Mouse (Mus musculus) urinary bladder, postnatal 4 days (tissue): ENCODE results near the gene Sf3b5.

Experiments used
- DNase-seq, 2 experiments: peaks; one replicate each; pipeline ENCODE4 v3.0.0; 2021 to 2022; ENCODE audit warnings: low spot score in 2 of 2

Sf3b5 gene

GRCm38 (mm10) chr10:13005043-13005442 lies at the start of gene Sf3b5:
TSS of gene Sf3b5 (plus strand) at chr10:13005343.
- no peak for DNase-seq

- no peak for DNase-seq
Observed at GRCm38 (mm10) chr10:12955831-12956230, 49.3 kb upstream of the Sf3b5 start.

GRCm38 (mm10) chr10:12957271-12957670 lies 47.9 kb upstream of the Sf3b5 start:
- DNase-seq, result no peak

- no peak for DNase-seq
Observed at GRCm38 (mm10) chr10:12961546-12961945, 43.6 kb upstream of the Sf3b5 start.

GRCm38 (mm10) chr10:12962238-12962637 lies 42.9 kb upstream of the Sf3b5 start:
- no peak for DNase-seq

GRCm38 (mm10) chr10:12963362-12964147 lies 41.6 kb upstream of the Sf3b5 start:
- DNase-seq, result peak in 1 of 2 experiments; percentile 26

GRCm38 (mm10) chr10:12964151-12965075 lies 40.7 kb upstream of the Sf3b5 start, which contains the start of gene Stx11:
TSS of gene Stx11 (minus strand) at chr10:12964298.
- peak; percentile 45 to 64 for DNase-seq

- DNase-seq, result no peak
Observed at GRCm38 (mm10) chr10:12965669-12966180, 39.4 kb upstream of the Sf3b5 start.

- no peak for DNase-seq
Observed at GRCm38 (mm10) chr10:12974572-12974971, 30.6 kb upstream of the Sf3b5 start.

GRCm38 (mm10) chr10:12975461-12975860 lies 29.7 kb upstream of the Sf3b5 start:
- DNase-seq, result no peak

GRCm38 (mm10) chr10:12975957-12976356 lies 29.2 kb upstream of the Sf3b5 start:
- DNase-seq, result no peak

- DNase-seq, result no peak
Observed at GRCm38 (mm10) chr10:12976552-12976951, 28.6 kb upstream of the Sf3b5 start.

GRCm38 (mm10) chr10:12977787-12978212 lies 27.3 kb upstream of the Sf3b5 start:
- DNase-seq, result no peak

GRCm38 (mm10) chr10:12981071-12981470 lies 24.1 kb upstream of the Sf3b5 start:
- no peak for DNase-seq

- DNase-seq, result no peak
Observed at GRCm38 (mm10) chr10:12983516-12983915, 21.6 kb upstream of the Sf3b5 start.

- DNase-seq, result no peak
Observed at GRCm38 (mm10) chr10:12985028-12985427, 20.1 kb upstream of the Sf3b5 start.

- no peak for DNase-seq
Observed at GRCm38 (mm10) chr10:12986485-12986884, 18.7 kb upstream of the Sf3b5 start.

- no peak for DNase-seq
Observed at GRCm38 (mm10) chr10:12986943-12987342, 18.2 kb upstream of the Sf3b5 start.

- no peak for DNase-seq
Observed at GRCm38 (mm10) chr10:12991953-12992352, 13.2 kb upstream of the Sf3b5 start.

- DNase-seq, result no peak
Observed at GRCm38 (mm10) chr10:12993411-12994039, 11.6 kb upstream of the Sf3b5 start.

- DNase-seq, result peak; percentile 64 to 88
Observed at GRCm38 (mm10) chr10:12996736-12997477, 8.2 kb upstream of the Sf3b5 start.
